Mouse (Mus musculus) heart, embryonic 11.5 days (tissue): ENCODE measurements around the gene Mettl26. TPM values are rescaled to one million over a fixed set of nuclear protein-coding genes. Genes with fewer than 3 reads are reported as not detected.

ENCODE experiments used
- ATAC-seq: fragments of 200-750 bp; cut with Nextera tagmentation; replicated peaks from 2 replicates; pipeline ENCODE4 v1.8.0; 2017; ENCODE audit warnings: moderate library complexity; ENCODE audit not compliant: insufficient number of reproducible peaks, low FRiP score, low TSS enrichment
- H3K27ac ChIP-seq: fragments of 300-500 bp; sonication (generic); 2 replicates; pipeline ENCODE4 v1.5.1; 2014; ENCODE audit warnings: mild to moderate bottlenecking, low read depth, low read length
- H3K27me3 ChIP-seq: fragments of 300-500 bp; sonication (generic); 2 replicates; pipeline ENCODE4 v1.6.1; 2014; ENCODE audit warnings: mild to moderate bottlenecking, low read length, mixed read lengths; ENCODE audit not compliant: control insufficient read depth, insufficient read depth
- H3K36me3 ChIP-seq: fragments of 300-500 bp; sonication (generic); 2 replicates; pipeline ENCODE4 v1.6.1; 2014; ENCODE audit warnings: mild to moderate bottlenecking, low read length, moderate library complexity, mixed read lengths; ENCODE audit not compliant: control insufficient read depth, insufficient read depth
- H3K4me1 ChIP-seq: fragments of 300-500 bp; sonication (generic); 2 replicates; pipeline ENCODE4 v1.6.1; 2014; ENCODE audit warnings: low read length; ENCODE audit not compliant: control insufficient read depth, insufficient read depth
- H3K4me2 ChIP-seq: fragments of 300-500 bp; sonication (generic); 2 replicates; pipeline ENCODE4 v1.6.1; 2014; ENCODE audit warnings: mild to moderate bottlenecking, moderate library complexity
- H3K4me3 ChIP-seq: fragments of 300-500 bp; sonication (generic); 2 replicates; pipeline ENCODE4 v1.5.1; 2014; ENCODE audit warnings: low read depth, low read length
- H3K9ac ChIP-seq: fragments of 300-500 bp; sonication (generic); 2 replicates; pipeline ENCODE4 v1.6.1; 2014; ENCODE audit warnings: mild to moderate bottlenecking, low read depth, low read length, moderate library complexity
- H3K9me3 ChIP-seq: fragments of 300-500 bp; sonication (generic); replicated peaks from 2 replicates; pipeline ENCODE4 v1.6.1; 2016; ENCODE audit warnings: low read length; ENCODE audit not compliant: control insufficient read depth
- WGBS: fragments of 180-500 bp; shearing (Covaris S2); extraction: QIAGEN DNeasy Blood & Tissue Kit; methylation state at CpG from one replicate; pipeline ENCODE4 v1.1.7; 2014; ENCODE audit not compliant: insufficient replicate concordance; 5-methylcytosine and 5-hydroxymethylcytosine counted together
- polyA plus RNA-seq: library from polyadenylated mRNA; unstranded; fragments of >200 nt; fragmentation: Nextera tagmentation; extraction: Ambion mirVana; gene quantifications from 2 replicates; pipeline ENCODE4 v1.2.1, GENCODE M21; 2014

Gene Mettl26
- polyA plus RNA-seq, 1 experiment from 2014 or later: 46.0 TPM

- 63% methylated on average over 12 of the region's 12 CpGs for WGBS
- no peak overlapping the region for H3K27ac ChIP-seq
- no peak overlapping the region for H3K4me2 ChIP-seq
- H3K27me3 ChIP-seq: no peaks in the 10 kb centered on the region
- H3K36me3 ChIP-seq: no peaks in the 10 kb centered on the region; the same call in 1 of the 2 replicates
- ATAC-seq: no peak
- 0 out of 2 replicates have a peak, but pooled peaks cover 5% of the 10 kb centered on the region for H3K4me1 ChIP-seq
- no peak overlapping the region for H3K4me3 ChIP-seq
- H3K9ac ChIP-seq: no peak overlapping the region
- H3K9me3 ChIP-seq: no peaks in the 10 kb centered on the region
These were observed 21.0 kb downstream of the Mettl26 start for GRCm38 (mm10) chr17:25895891-25896290.

- Histone ChIP-seq H3K9me3 (no peaks in the 10 kb centered on the region), H3K27me3 (no peaks in the 10 kb centered on the region), H3K36me3 (no peaks in the 10 kb centered on the region; the same call in 1 of the 2 replicates), H3K9ac (no peak overlapping the region), H3K4me1 (0 out of 2 replicates have a peak, but pooled peaks cover 5% of the 10 kb centered on the region), H3K4me3 (no peak overlapping the region), H3K4me2 (no peak overlapping the region), H3K27ac (no peak overlapping the region)
- WGBS: 86% methylated on average over 1 of the region's 1 CpGs
- ATAC-seq: no peak
These were observed 25.3 kb downstream of the Mettl26 start for GRCm38 (mm10) chr17:25900193-25900592.

- ATAC-seq: no peak
- H3K4me2 ChIP-seq: no peak overlapping the region
- H3K36me3 ChIP-seq: no peaks in the 10 kb centered on the region; the same call in 1 of the 2 replicates
- H3K4me1 ChIP-seq: no peaks in the 10 kb centered on the region
- no peaks in the 10 kb centered on the region for H3K27me3 ChIP-seq
- H3K27ac ChIP-seq: no peak overlapping the region
- H3K9ac ChIP-seq: no peak overlapping the region
- H3K4me3 ChIP-seq: no peak overlapping the region
- no peaks in the 10 kb centered on the region for H3K9me3 ChIP-seq
- WGBS: 72% methylated on average over 3 of the region's 3 CpGs
These were observed 28.2 kb downstream of the Mettl26 start for GRCm38 (mm10) chr17:25903061-25903460.

GRCm38 (mm10) chr17:25907640-25908039 is 32.8 kb downstream of the Mettl26 start:
- Histone ChIP-seq H3K36me3 (no peaks in the 10 kb centered on the region), H3K9me3 (no peaks in the 10 kb centered on the region)
- WGBS: 82% methylated on average over 2 of the region's 2 CpGs

GRCm38 (mm10) chr17:25911816-25912215 is 36.9 kb downstream of the Mettl26 start:
- H3K9me3 ChIP-seq: no peaks in the 10 kb centered on the region
- no peak overlapping the region for H3K27ac ChIP-seq
- H3K4me2 ChIP-seq: no peak overlapping the region
- ATAC-seq: no peak
- H3K4me3 ChIP-seq: no peak overlapping the region
- H3K27me3 ChIP-seq: no peaks in the 10 kb centered on the region
- 86% methylated on average over 4 of the region's 4 CpGs for WGBS
- H3K4me1 ChIP-seq: peaks cover 16% of the 10 kb centered on the region
- H3K9ac ChIP-seq: no peak overlapping the region
- 0 out of 2 replicates have a peak, but pooled peaks cover 3% of the 10 kb centered on the region for H3K36me3 ChIP-seq

More at GRCm38 (mm10) chr17:25907640-25908039, 32.8 kb downstream of the Mettl26 start:
- no peak overlapping the region for H3K9ac ChIP-seq
- no peak for ATAC-seq
- no peaks in the 10 kb centered on the region for H3K27me3 ChIP-seq
- H3K4me1 ChIP-seq: no peaks in the 10 kb centered on the region
- no peak overlapping the region for H3K27ac ChIP-seq
- no peak overlapping the region for H3K4me3 ChIP-seq
- H3K4me2 ChIP-seq: no peak overlapping the region

- H3K9ac ChIP-seq: no peak overlapping the region
- H3K36me3 ChIP-seq: 0 out of 2 replicates have a peak, but pooled peaks cover 3% of the 10 kb centered on the region
- H3K4me2 ChIP-seq: peak overlapping the region; percentile 16; the same call in 1 of the 2 replicates
- H3K27ac ChIP-seq: 0 out of 2 replicates have a peak overlapping the region, but pooled peaks have one; percentile 24
- ATAC-seq: no peak
- H3K4me1 ChIP-seq: peaks cover 23% of the 10 kb centered on the region
- H3K27me3 ChIP-seq: no peaks in the 10 kb centered on the region
- no peaks in the 10 kb centered on the region for H3K9me3 ChIP-seq
- 68% methylated on average over 14 of the region's 14 CpGs for WGBS
- no peak overlapping the region for H3K4me3 ChIP-seq
These were observed 38.5 kb downstream of the Mettl26 start for GRCm38 (mm10) chr17:25913186-25913876.

GRCm38 (mm10) chr17:25913877-25914275 is 39.0 kb downstream of the Mettl26 start:
- no peaks in the 10 kb centered on the region for H3K27me3 ChIP-seq
- no peak overlapping the region for H3K9ac ChIP-seq
- H3K36me3 ChIP-seq: 0 out of 2 replicates have a peak, but pooled peaks cover 3% of the 10 kb centered on the region
- peaks cover 29% of the 10 kb centered on the region for H3K4me1 ChIP-seq
- no peaks in the 10 kb centered on the region for H3K9me3 ChIP-seq
- H3K4me2 ChIP-seq: peak overlapping the region; percentile 16; the same call in 1 of the 2 replicates
- 18% methylated on average over 1 of the region's 1 CpGs for WGBS
- H3K27ac ChIP-seq: peak overlapping the region; percentile 24; the same call in 1 of the 2 replicates
- no peak for ATAC-seq
- H3K4me3 ChIP-seq: no peak overlapping the region

- H3K4me2 ChIP-seq: peak overlapping the region; percentile 16; the same call in 1 of the 2 replicates
- no peak for ATAC-seq
- WGBS: 72% methylated on average over 4 of the region's 4 CpGs
- H3K36me3 ChIP-seq: 0 out of 2 replicates have a peak, but pooled peaks cover 3% of the 10 kb centered on the region
- no peak overlapping the region for H3K9ac ChIP-seq
- H3K27ac ChIP-seq: peak overlapping the region; percentile 24; the same call in 1 of the 2 replicates
- H3K27me3 ChIP-seq: no peaks in the 10 kb centered on the region
- peaks cover 29% of the 10 kb centered on the region for H3K4me1 ChIP-seq
- no peak overlapping the region for H3K4me3 ChIP-seq
- H3K9me3 ChIP-seq: no peaks in the 10 kb centered on the region
These were observed 39.4 kb downstream of the Mettl26 start for GRCm38 (mm10) chr17:25914295-25914694.
